ENCODE assay signal across 24 mouse cellular contexts in the genomic region with DNA sequence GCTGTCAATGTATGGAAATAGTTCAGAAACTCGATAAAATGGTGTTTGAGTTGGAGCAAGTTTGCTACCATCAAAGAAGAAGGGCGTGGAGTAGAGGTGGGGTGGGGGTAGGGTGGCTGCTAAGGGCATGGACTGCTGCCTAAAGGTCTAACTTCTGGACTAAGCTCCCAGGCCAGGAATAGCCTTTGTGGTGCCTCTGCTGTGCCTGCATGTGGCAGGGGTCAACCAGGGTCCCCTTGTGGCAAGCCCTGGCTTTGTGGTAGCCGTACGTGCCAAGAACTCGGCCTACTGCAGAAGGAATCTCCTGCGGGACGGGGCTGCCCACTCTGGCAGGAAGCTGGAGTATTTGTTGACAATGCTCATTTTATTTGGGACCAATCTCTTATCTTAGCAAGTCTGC.
A peak's percentile ranks its signal among the peaks of the same experiment; 100 is the strongest.
DNase-seq lines count a peak whose midpoint lies in the region; TF ChIP-seq lines count a peak whose summit lies in the region.
"Had no signal": no experiment of that assay in that cellular context is flagged by ENCODE, and none has a peak within 500 bp of the region (broad histone marks: within the 10 kb centered on the region; RNA-seq: fewer than 3 reads in every experiment).

No protein-coding gene starts in this region.

- peak; percentile 73 for DNase-seq in gastrocnemius, adult 2 months
- DNase-seq in gastrocnemius, postnatal 4 days (ENCODE audit: low spot score in 2 of 2) = no peak
- DNase-seq in heart, adult 2 months = peak in 1 of 2 experiments; percentile 33
- DNase-seq in heart, postnatal 10 days = no peak
- peak; percentile 81 for DNase-seq in skeletal muscle tissue, adult 2 months (ENCODE audit: low read depth, low spot score)
- DNase-seq in layer of hippocampus, postnatal 36 days = no peak
- DNase-seq: adrenal gland, adult 2 months; adrenal gland, postnatal 14 days; B cell, adult 2 months; cerebellum, adult 18-20 months; cerebellum, adult 9-11 months; cerebellum, postnatal 25 days; forebrain, postnatal 0 days; heart, postnatal 14 days; heart, postnatal 4 days; kidney, adult 18-20 months; kidney, adult 9 months had no signal

- intact Hi-C loops in gastrocnemius, adult 2 months (cut with DNase I) = no loop called here
- intact Hi-C loops in heart, adult 2 months (cut with DNase I) = no loop called here
- intact Hi-C loops in heart, postnatal 10 days (cut with DNase I) = no loop called here

- H3K27me3 ChIP-seq in heart, adult 2 months (ENCODE audit: control insufficient read depth, insufficient read depth, low read length) = no peaks in the 10 kb centered on the region
- H3K27me3 ChIP-seq: CH12.LX; embryonic facial prominence, embryonic 12.5 days; embryonic facial prominence, embryonic 15.5 days; heart, embryonic 12.5 days; heart, embryonic 15.5 days had no signal

- H3K36me3 ChIP-seq in heart, adult 2 months (ENCODE audit: control insufficient read depth, insufficient read depth, low read length) = peaks cover 8% of the 10 kb centered on the region

- H3K27ac ChIP-seq in gastrocnemius, adult 2 months = peak overlapping the region; percentile 73
- H3K27ac ChIP-seq in heart, adult 2 months = peak overlapping the region; percentile 36
- H3K27ac ChIP-seq: embryonic facial prominence, embryonic 12.5 days; embryonic facial prominence, embryonic 15.5 days; heart, embryonic 15.5 days; hindbrain, embryonic 14.5 days; hindbrain, postnatal 0 days had no signal

- 52% methylated on average over 7 of the region's 7 CpGs for WGBS in heart, adult 2 months

- no peaks in the 10 kb centered on the region; the same call in 1 of the 2 replicates for H3K79me2 ChIP-seq in heart, adult 2 months (replicated peaks; ENCODE audit: control insufficient read depth, insufficient read depth, low read length)

- H3K9ac ChIP-seq in heart, adult 2 months (ENCODE audit: low read depth, low read length) = no peak overlapping the region
- H3K9ac ChIP-seq: embryonic facial prominence, embryonic 12.5 days; embryonic facial prominence, embryonic 15.5 days; forebrain, postnatal 0 days; heart, embryonic 12.5 days; heart, embryonic 15.5 days; hindbrain, embryonic 14.5 days had no signal

- no peak overlapping the region for H3K4me3 ChIP-seq in gastrocnemius, adult 2 months
- H3K4me3 ChIP-seq in heart, adult 2 months = no peak overlapping the region
- H3K4me3 ChIP-seq: embryonic facial prominence, embryonic 12.5 days; embryonic facial prominence, embryonic 15.5 days; heart, embryonic 12.5 days; heart, embryonic 15.5 days had no signal

- no peak for TF ChIP-seq EP300 in heart, adult 2 months (IDR thresholded peaks at IDR 0.05; ENCODE audit: insufficient read depth, low read depth, low read length)

- TF ChIP-seq CTCF in gastrocnemius, adult 2 months (IDR thresholded peaks at IDR 0.05) = peak; percentile 4; the same call in 1 of the 2 replicates
- TF ChIP-seq CTCF in heart, adult 2 months (IDR thresholded peaks at IDR 0.05) = no peak

- TF ChIP-seq POLR2A in heart, adult 2 months (IDR thresholded peaks at IDR 0.05; ENCODE audit: insufficient read depth, low read depth, low read length) = no peak

- H3K4me1 ChIP-seq in heart, adult 2 months (ENCODE audit: control insufficient read depth, insufficient read depth, low read length) = peaks cover 6% of the 10 kb centered on the region

Comparison
In these comparisons a context has a peak if more than half of its experiments do, and no peak if none do; other contexts are left out.
1. DNase-seq: peak in gastrocnemius, adult 2 months (single experiment) and skeletal muscle tissue, adult 2 months (single experiment); none in gastrocnemius, postnatal 4 days (0 of 2), heart, postnatal 10 days (0 of 2) and layer of hippocampus, postnatal 36 days (0 of 2).